Mouse (Mus musculus) liver, adult 2 months (tissue): ENCODE results near the gene Evx2. TPM values are rescaled to one million over a fixed set of nuclear protein-coding genes. Genes with fewer than 3 reads are reported as not detected.

Experiments used
- DNase-seq: peaks from one replicate; pipeline ENCODE4 v3.0.0-alpha.2; 2011; ENCODE audit warnings: low read depth, low spot score; ENCODE audit errors: extremely low read depth
- H3K27ac ChIP-seq: fragments of 200-500 bp; replicated peaks from 2 replicates; pipeline ENCODE4 v1.5.1; 2012; ENCODE audit warnings: low read depth, mild to moderate bottlenecking, control low read depth, inconsistent platforms, low read length; ENCODE audit not compliant: insufficient read depth
- H3K27me3 ChIP-seq: fragments of 200-500 bp; 2 replicates; pipeline ENCODE4 v1.6.1; 2012; ENCODE audit warnings: mild to moderate bottlenecking, moderate library complexity, low read length, inconsistent platforms; ENCODE audit not compliant: control insufficient read depth, insufficient read depth
- H3K36me3 ChIP-seq: fragments of 200-500 bp; 2 replicates; pipeline ENCODE4 v1.6.1; 2012; ENCODE audit warnings: low read length, inconsistent platforms; ENCODE audit not compliant: control insufficient read depth, insufficient read depth
- H3K4me1 ChIP-seq: fragments of 200-500 bp; 2 replicates; pipeline ENCODE4 v1.6.1; 2011; ENCODE audit warnings: low read length; ENCODE audit not compliant: control insufficient read depth, insufficient read depth
- H3K4me3 ChIP-seq: fragments of 200-500 bp; 2 replicates; pipeline ENCODE4 v1.5.1; 2011; ENCODE audit warnings: low read depth, mild to moderate bottlenecking, control low read depth, low read length, moderate library complexity; ENCODE audit not compliant: insufficient read depth
- H3K79me2 ChIP-seq: fragments of 200-500 bp; 2 replicates; pipeline ENCODE4 v1.6.1; 2012; ENCODE audit warnings: inconsistent platforms, mild to moderate bottlenecking, low read length, moderate library complexity; ENCODE audit not compliant: control insufficient read depth, insufficient read depth
- H3K9ac ChIP-seq: fragments of 200-500 bp; 2 replicates; pipeline ENCODE4 v1.6.1; 2012; ENCODE audit warnings: low read depth, mild to moderate bottlenecking, control low read depth, inconsistent platforms, low read length
- CTCF ChIP-seq: fragments of 200-500 bp; IDR thresholded peaks from 2 replicates; pipeline ENCODE4 v1.5.1; 2011; ENCODE audit warnings: low read depth, low read length, control low read depth
- POLR2A ChIP-seq: fragments of 200-500 bp; IDR thresholded peaks from 2 replicates; pipeline ENCODE4 v1.6.1; 2011; ENCODE audit warnings: low read length, control low read depth; ENCODE audit not compliant: insufficient read depth; ENCODE audit errors: extremely low read depth
- WGBS: fragments of 180-500 bp; shearing (Covaris S2); methylation state at CpG from one replicate; pipeline ENCODE4 v1.1.7; 2018; 5-methylcytosine and 5-hydroxymethylcytosine counted together
- polyA plus RNA-seq: library from polyadenylated mRNA; depleted of rRNA; stranded (reverse); fragments of >200 nt; gene quantifications from 2 replicates; pipeline ENCODE4 v1.2.3, GENCODE M21; 2012
- total RNA-seq: library from RNA; depleted of rRNA; stranded (reverse); fragments of >200 nt; gene quantifications from 2 replicates; pipeline ENCODE4 v1.2.3, GENCODE M21; 2014

The Evx2 gene
- total and polyA plus RNA-seq, 2 experiments: not detected

DNA sequence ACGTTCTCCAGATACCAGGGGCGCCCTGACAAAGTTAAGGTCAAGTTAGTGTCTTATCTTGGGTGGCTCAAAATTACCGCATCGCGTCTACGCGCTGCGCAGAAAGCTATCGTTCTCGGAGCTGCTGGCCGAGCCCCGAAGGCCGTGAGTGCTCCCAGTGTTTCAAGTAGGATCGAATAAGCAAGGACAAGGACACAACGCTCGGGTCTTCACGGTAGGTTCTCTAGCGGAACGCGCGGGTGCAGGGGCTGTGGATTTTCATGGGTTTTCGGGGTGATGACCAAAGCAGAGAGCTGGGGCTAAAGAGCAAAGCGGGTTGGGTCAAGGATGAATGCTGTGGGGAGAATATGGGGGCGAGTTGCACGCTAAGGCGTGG lies 20.2 kb upstream of the Evx2 start:
- WGBS: 4% methylated on average over 26 of the region's 26 CpGs
- H3K4me3 ChIP-seq: no peak overlapping the region
- H3K79me2 ChIP-seq: no peaks in the 10 kb centered on the region
- no peak for DNase-seq
- no peak overlapping the region for H3K27ac ChIP-seq
- TF ChIP-seq CTCF: no peak
- no peak overlapping the region for H3K9ac ChIP-seq
- H3K27me3 ChIP-seq: peaks cover 50% of the 10 kb centered on the region
- H3K4me1 ChIP-seq: no peaks in the 10 kb centered on the region; the same call in 1 of the 2 replicates
- H3K36me3 ChIP-seq: no peaks in the 10 kb centered on the region

DNA sequence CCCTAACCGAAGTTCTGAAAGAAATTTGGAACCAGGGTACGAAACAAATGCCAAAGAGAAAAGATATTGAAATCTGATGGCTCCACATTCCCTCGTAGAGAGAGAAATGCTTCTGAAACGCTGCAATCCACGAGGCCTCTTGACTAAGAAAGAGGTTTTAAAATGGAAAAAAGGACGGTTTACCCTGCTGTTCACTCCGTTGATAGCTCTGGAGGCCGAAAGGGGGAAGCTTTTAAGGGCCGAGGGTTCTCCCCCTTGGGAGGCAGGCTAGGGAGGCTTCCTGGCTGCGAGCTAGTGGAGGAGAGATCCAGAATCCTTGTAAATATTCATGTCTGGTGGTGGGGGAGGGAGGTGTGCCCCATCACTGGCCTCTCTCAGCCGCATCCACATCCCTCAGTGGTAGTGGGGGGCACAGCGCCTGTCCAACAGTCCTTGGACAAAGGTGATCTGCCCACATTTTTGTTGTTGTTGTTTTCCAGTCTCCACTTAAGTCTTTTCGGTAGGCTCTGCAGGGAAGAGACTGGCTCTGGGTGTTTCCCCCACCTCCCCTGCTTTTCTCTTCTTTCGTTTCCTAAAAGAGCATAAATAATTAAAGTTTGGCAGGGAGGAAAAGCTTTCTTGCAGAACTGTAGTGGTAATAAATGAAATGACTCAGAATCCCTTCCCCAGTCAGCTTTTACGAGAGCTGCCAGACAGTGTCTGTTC lies 19.7 kb upstream of the Evx2 start, which contains the start of gene Hoxd11:
Hoxd11 (plus strand) TSS at position 667 of the 705 bp plus-strand sequence.
- no peak within 1 kb of the TSS for H3K4me3 ChIP-seq
- H3K79me2 ChIP-seq: no peaks in the 10 kb centered on the region
- no peak within 1 kb of the TSS for H3K27ac ChIP-seq
- 4% methylated on average over 15 of the region's 15 CpGs for WGBS
- no peaks in the 10 kb centered on the region for H3K36me3 ChIP-seq
- H3K9ac ChIP-seq: no peak within 1 kb of the TSS
- H3K27me3 ChIP-seq: peaks cover 48% of the 10 kb centered on the region
- no peak for DNase-seq
- no peaks in the 10 kb centered on the region; the same call in 1 of the 2 replicates for H3K4me1 ChIP-seq
- TF ChIP-seq CTCF (no peak), POLR2A (no peak)

GRCm38 (mm10) chr2:74677106-74677505 lies 17.7 kb upstream of the Evx2 start:
- TF ChIP-seq CTCF (no peak), POLR2A (no peak)
- Histone ChIP-seq H3K36me3 (no peaks in the 10 kb centered on the region), H3K9ac (no peak overlapping the region), H3K4me1 (peaks cover 4% of the 10 kb centered on the region; the same call in 1 of the 2 replicates), H3K79me2 (no peaks in the 10 kb centered on the region), H3K27ac (no peak overlapping the region), H3K4me3 (no peak overlapping the region), H3K27me3 (peaks cover 46% of the 10 kb centered on the region)
- 21% methylated on average over 2 of the region's 2 CpGs for WGBS
- DNase-seq: no peak

DNA sequence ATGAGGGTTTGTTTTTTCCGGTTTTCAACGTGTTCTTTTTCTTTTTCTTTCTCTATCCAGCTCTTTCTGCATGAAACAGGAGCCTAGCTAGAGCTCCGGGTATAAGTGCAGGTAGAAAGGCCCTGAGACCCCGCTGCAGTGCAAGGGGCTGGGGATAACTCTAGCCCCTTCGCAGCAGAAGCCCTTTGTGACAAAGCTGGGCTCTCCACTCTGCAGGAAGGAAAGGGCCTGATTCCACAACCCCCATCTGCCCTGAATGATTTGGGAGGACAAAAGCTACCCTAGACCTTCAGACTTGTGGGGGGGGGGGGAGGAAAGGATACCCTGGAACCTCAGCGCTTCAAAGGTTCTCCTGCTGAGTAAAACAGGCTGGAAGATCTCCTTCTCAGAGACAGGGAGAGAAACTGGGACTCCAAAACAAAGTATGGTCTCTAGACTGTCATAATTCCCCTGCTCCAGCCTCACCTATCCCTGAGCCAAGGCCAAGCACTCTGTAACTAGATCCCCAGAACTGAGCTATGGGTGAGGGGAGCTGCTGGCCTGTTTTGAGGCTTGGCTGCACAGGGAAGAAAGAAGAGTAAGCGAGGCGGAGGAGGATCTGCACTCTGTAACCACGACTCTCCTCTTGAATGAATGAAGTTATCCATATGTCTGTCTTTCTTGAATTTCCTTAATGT lies 17.2 kb upstream of the Evx2 start:
- 8% methylated on average over 9 of the region's 9 CpGs for WGBS

GRCm38 (mm10) chr2:74675666-74676282 lies 16.4 kb upstream of the Evx2 start:
- no peaks in the 10 kb centered on the region for H3K36me3 ChIP-seq
- no peaks in the 10 kb centered on the region for H3K79me2 ChIP-seq
- DNase-seq: no peak
- TF ChIP-seq CTCF: no peak
- TF ChIP-seq POLR2A: no peak
- no peak overlapping the region for H3K9ac ChIP-seq
- H3K4me3 ChIP-seq: no peak overlapping the region
- peaks cover 38% of the 10 kb centered on the region for H3K27me3 ChIP-seq
- H3K27ac ChIP-seq: no peak overlapping the region
- H3K4me1 ChIP-seq: peaks cover 4% of the 10 kb centered on the region; the same call in 1 of the 2 replicates
- WGBS: 9% methylated on average over 24 of the region's 24 CpGs

More for the DNA sequence above, 17.2 kb upstream of the Evx2 start:
- TF ChIP-seq POLR2A (no peak), CTCF (no peak)
- Histone ChIP-seq H3K36me3 (no peaks in the 10 kb centered on the region), H3K27me3 (peaks cover 40% of the 10 kb centered on the region), H3K27ac (no peak overlapping the region), H3K4me3 (no peak overlapping the region), H3K9ac (no peak overlapping the region), H3K4me1 (peaks cover 4% of the 10 kb centered on the region; the same call in 1 of the 2 replicates), H3K79me2 (no peaks in the 10 kb centered on the region)
- DNase-seq: no peak
